Mouse (Mus musculus): Measurements from ENCODE around the gene St8sia1. TPM values are rescaled to one million over a fixed set of nuclear protein-coding genes. Genes with fewer than 3 reads are reported as not detected.
"Not testable (repeated sequence)": the region's sequence is repeated elsewhere in the genome, so short reads cannot be mapped to it uniquely, and the experiment has no call there.

Gene St8sia1
- polyA plus RNA-seq, 1 experiment, result not detected

GRCm38 (mm10) chr6:142993705-142994698 lies 29.8 kb upstream of the St8sia1 start:
- 57% methylated on average over 14 of the region's 14 CpGs for WGBS
- Histone ChIP-seq H3K27ac (ENCODE audit: insufficient read depth, low read depth, low read length) (no peak overlapping the region), H3K4me3 (ENCODE audit: insufficient read depth, low read depth, low read length) (no peak overlapping the region), H3K4me1 (ENCODE audit: control insufficient read depth, insufficient read depth, low read length) (peaks cover 2% of the 10 kb centered on the region; the same call in 1 of the 2 replicates)
- TF ChIP-seq POLR2A (IDR thresholded peaks at IDR 0.05; ENCODE audit: insufficient read depth, low read depth, low read length) (no peak), CTCF (IDR thresholded peaks at IDR 0.05; ENCODE audit: insufficient read depth, low read depth, low read length) (no peak)

DNA sequence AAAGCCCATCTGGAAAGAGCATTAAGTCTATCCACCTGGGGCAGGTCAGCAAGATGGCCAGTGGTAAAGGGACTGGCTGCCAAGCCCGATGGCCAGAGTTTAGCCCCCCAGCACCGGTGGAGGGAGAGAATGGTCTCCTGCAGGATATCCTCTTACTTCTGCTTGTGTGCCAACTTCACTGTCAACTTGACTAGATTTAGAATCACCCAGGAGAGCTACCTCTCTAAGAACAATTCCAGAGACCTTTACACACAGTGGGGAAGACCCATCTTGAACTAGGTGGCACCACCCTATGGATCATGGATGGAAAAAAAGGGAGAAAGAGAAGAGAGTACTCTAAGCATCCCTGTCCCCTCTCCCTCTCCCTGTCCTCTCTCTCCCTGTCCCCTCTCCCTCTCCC lies 28.7 kb upstream of the St8sia1 start:
- Histone ChIP-seq H3K27ac (ENCODE audit: insufficient read depth, low read depth, low read length) (no peak overlapping the region), H3K4me1 (ENCODE audit: control insufficient read depth, insufficient read depth, low read length) (peaks cover 2% of the 10 kb centered on the region; the same call in 1 of the 2 replicates), H3K4me3 (ENCODE audit: insufficient read depth, low read depth, low read length) (no peak overlapping the region)
- WGBS, result 74% methylated on average over 2 of the region's 2 CpGs
- TF ChIP-seq POLR2A (IDR thresholded peaks at IDR 0.05; ENCODE audit: insufficient read depth, low read depth, low read length) (no peak), CTCF (IDR thresholded peaks at IDR 0.05; ENCODE audit: insufficient read depth, low read depth, low read length) (no peak)

DNA sequence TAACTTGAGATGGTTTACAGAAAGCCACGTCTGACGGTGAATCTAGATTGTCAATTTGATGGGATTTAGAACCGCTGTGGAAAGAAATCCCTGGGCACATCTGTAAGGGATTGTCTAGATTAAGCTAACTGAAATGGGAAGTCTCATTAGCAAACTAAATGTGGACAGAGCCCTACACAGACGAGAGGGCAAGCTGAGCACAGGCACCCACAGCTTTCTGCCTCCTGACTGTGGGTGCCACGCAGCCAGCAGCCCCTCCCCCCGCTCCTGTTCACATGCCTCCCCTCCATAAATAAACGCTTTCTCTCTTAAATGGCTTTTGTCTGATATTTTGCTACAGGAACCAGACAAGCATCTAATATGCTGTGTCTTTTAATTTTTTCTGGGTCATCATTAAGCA lies 27.8 kb upstream of the St8sia1 start:
- no peak for TF ChIP-seq POLR2A (IDR thresholded peaks at IDR 0.05; ENCODE audit: insufficient read depth, low read depth, low read length)
- no peak for TF ChIP-seq CTCF (IDR thresholded peaks at IDR 0.05; ENCODE audit: insufficient read depth, low read depth, low read length)
- WGBS, result 55% methylated on average over 7 of the region's 7 CpGs
- Histone ChIP-seq H3K4me1 (ENCODE audit: control insufficient read depth, insufficient read depth, low read length) (peaks cover 2% of the 10 kb centered on the region; the same call in 1 of the 2 replicates), H3K27ac (ENCODE audit: insufficient read depth, low read depth, low read length) (no peak overlapping the region), H3K4me3 (ENCODE audit: insufficient read depth, low read depth, low read length) (no peak overlapping the region)

DNA sequence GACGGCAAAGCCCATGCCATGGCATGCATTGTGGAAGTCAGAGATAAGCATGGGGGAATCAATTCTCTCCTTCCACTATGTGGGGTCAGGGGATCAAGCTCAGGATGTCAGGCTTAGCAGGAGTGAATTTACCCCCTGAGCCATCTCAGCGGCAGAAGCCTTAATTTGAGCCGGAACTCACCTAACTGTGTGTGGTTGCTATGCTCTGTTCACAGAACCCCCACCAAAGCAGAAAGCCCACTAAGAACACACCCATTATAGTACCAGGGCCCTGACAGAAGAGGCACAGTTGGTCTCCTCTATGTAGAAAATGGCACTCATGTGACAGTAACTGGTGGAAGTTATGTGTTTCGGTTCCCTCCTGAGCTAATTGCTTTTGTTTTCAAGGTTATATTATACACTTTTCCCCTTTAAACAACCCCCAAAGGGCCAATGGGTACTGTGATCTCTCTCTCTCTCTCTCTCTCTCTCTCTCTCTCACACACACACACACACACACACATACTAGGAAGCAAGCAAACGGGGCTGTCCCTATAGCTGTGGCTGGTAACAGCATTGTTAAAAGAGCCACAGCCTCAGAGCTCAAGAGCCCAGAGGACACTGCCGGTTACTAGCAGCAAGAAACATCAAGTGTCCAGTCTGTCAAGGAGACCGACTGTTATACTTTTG lies 27.3 kb upstream of the St8sia1 start:
- 80% methylated on average over 7 of the region's 7 CpGs for WGBS
- no peak overlapping the region for H3K27ac ChIP-seq (ENCODE audit: insufficient read depth, low read depth, low read length)
- peaks cover 2% of the 10 kb centered on the region; the same call in 1 of the 2 replicates for H3K4me1 ChIP-seq (ENCODE audit: control insufficient read depth, insufficient read depth, low read length)
- TF ChIP-seq POLR2A (IDR thresholded peaks at IDR 0.05; ENCODE audit: insufficient read depth, low read depth, low read length), result no peak
- no peak for TF ChIP-seq CTCF (IDR thresholded peaks at IDR 0.05; ENCODE audit: insufficient read depth, low read depth, low read length)
- H3K4me3 ChIP-seq (ENCODE audit: insufficient read depth, low read depth, low read length), result no peak overlapping the region

GRCm38 (mm10) chr6:142990516-142990915 lies 26.3 kb upstream of the St8sia1 start:
- WGBS, result 87% methylated on average over 9 of the region's 9 CpGs
- Histone ChIP-seq H3K4me3 (ENCODE audit: insufficient read depth, low read depth, low read length) (no peak overlapping the region), H3K4me1 (ENCODE audit: control insufficient read depth, insufficient read depth, low read length) (peaks cover 2% of the 10 kb centered on the region; the same call in 1 of the 2 replicates), H3K27ac (ENCODE audit: insufficient read depth, low read depth, low read length) (no peak overlapping the region)
- TF ChIP-seq POLR2A (IDR thresholded peaks at IDR 0.05; ENCODE audit: insufficient read depth, low read depth, low read length) (no peak), CTCF (IDR thresholded peaks at IDR 0.05; ENCODE audit: insufficient read depth, low read depth, low read length) (no peak)

DNA sequence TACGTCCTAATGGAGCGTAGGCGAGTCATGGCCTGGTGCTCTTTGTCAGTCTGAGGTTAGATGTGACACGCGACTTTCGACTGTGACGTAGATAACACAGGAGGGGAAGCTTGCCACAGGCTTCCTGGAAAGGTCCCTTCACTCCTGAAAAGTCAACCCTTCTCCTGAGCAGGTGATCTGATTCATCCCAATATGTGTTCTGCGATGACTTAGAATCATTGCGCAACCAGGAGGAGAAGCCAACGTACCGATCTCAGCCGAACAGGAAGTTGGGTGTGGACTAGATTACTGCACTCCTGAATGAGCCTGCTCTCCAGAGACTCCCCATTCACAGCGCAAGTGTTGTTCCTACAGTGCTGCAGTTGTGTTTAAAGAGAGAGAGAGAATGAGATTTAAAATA lies 25.2 kb upstream of the St8sia1 start:
- Histone ChIP-seq H3K4me1 (ENCODE audit: control insufficient read depth, insufficient read depth, low read length) (peaks cover 2% of the 10 kb centered on the region; the same call in 1 of the 2 replicates), H3K4me3 (ENCODE audit: insufficient read depth, low read depth, low read length) (no peak overlapping the region), H3K27ac (ENCODE audit: insufficient read depth, low read depth, low read length) (no peak overlapping the region)
- 91% methylated on average over 13 of the region's 13 CpGs for WGBS
- TF ChIP-seq POLR2A (IDR thresholded peaks at IDR 0.05; ENCODE audit: insufficient read depth, low read depth, low read length) (no peak), CTCF (IDR thresholded peaks at IDR 0.05; ENCODE audit: insufficient read depth, low read depth, low read length) (no peak)

DNA sequence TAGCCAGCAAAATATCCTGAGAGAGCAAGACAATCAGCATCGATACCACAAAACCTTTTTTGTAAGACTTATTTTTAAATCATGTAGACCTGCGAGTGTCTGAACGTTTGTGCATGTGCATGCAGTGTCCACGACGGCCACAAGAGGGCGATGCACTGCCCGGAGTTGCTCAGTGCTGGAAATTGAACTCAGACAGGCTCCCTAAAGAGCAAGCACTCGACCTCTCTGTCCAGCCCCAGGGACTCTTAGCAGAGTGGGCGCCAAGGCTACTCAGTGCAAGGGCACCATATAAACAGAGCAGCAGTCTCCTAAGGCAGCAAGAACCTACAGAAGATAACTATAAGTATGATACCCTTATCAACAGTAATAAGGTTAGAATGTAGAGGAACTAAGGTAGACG lies 24.5 kb upstream of the St8sia1 start:
- WGBS, result 20% methylated on average over 10 of the region's 10 CpGs
- H3K27ac ChIP-seq (ENCODE audit: insufficient read depth, low read depth, low read length), result no peak overlapping the region
- H3K4me3 ChIP-seq (ENCODE audit: insufficient read depth, low read depth, low read length), result no peak overlapping the region
- peaks cover 2% of the 10 kb centered on the region; the same call in 1 of the 2 replicates for H3K4me1 ChIP-seq (ENCODE audit: control insufficient read depth, insufficient read depth, low read length)
- TF ChIP-seq POLR2A (IDR thresholded peaks at IDR 0.05; ENCODE audit: insufficient read depth, low read depth, low read length) (no peak), CTCF (IDR thresholded peaks at IDR 0.05; ENCODE audit: insufficient read depth, low read depth, low read length) (peak; percentile 76; the same call in 1 of the 2 replicates)

DNA sequence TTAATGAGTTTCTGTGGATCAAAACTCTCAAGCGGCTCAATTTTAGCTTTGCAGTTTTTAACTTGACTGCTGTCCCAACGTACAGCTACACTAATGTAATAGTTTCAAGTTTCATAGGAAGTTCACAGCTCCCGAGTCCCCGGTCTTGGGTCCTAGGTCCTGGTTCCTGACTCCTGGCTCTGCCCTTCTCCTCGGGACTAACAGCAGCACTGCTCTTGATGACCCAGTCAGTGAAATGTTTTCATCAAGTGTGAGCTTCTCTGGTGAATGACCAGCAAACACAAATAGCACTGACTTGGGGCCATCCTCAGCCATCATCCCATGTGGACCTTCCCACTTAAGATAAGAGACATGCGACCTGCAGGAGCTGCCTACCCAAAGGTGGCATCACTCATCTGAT lies 24.0 kb upstream of the St8sia1 start:
- H3K4me3 ChIP-seq (ENCODE audit: insufficient read depth, low read depth, low read length), result no peak overlapping the region
- WGBS, result 82% methylated on average over 6 of the region's 6 CpGs
- no peak overlapping the region for H3K27ac ChIP-seq (ENCODE audit: insufficient read depth, low read depth, low read length)
- TF ChIP-seq POLR2A (IDR thresholded peaks at IDR 0.05; ENCODE audit: insufficient read depth, low read depth, low read length), result no peak
- no peak for TF ChIP-seq CTCF (IDR thresholded peaks at IDR 0.05; ENCODE audit: insufficient read depth, low read depth, low read length)
- H3K4me1 ChIP-seq (ENCODE audit: control insufficient read depth, insufficient read depth, low read length), result peaks cover 2% of the 10 kb centered on the region; the same call in 1 of the 2 replicates

DNA sequence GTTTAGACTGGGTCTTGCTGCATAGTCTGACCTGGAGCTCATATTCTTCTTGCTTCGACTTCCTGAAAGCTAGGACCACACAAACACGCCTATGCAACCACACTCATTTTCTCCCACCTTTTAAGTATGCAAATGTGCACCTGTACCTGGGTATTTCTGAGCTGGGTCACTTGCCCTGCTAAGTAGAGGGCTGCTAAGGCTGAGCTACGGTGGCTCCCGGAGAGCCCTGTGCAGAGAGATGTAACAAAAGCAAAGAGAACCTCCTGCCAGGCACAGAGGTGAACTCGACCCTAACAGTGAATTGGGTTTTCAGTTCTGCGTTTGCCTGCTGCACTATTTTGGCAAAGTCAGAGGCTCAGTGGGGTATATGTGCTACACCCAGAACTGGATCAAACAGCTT lies 23.4 kb upstream of the St8sia1 start:
- WGBS, result 75% methylated on average over 6 of the region's 6 CpGs
- H3K4me1 ChIP-seq (ENCODE audit: control insufficient read depth, insufficient read depth, low read length), result peaks cover 2% of the 10 kb centered on the region; the same call in 1 of the 2 replicates
- no peak for TF ChIP-seq POLR2A (IDR thresholded peaks at IDR 0.05; ENCODE audit: insufficient read depth, low read depth, low read length)
- no peak overlapping the region for H3K27ac ChIP-seq (ENCODE audit: insufficient read depth, low read depth, low read length)
- H3K4me3 ChIP-seq (ENCODE audit: insufficient read depth, low read depth, low read length), result no peak overlapping the region

DNA sequence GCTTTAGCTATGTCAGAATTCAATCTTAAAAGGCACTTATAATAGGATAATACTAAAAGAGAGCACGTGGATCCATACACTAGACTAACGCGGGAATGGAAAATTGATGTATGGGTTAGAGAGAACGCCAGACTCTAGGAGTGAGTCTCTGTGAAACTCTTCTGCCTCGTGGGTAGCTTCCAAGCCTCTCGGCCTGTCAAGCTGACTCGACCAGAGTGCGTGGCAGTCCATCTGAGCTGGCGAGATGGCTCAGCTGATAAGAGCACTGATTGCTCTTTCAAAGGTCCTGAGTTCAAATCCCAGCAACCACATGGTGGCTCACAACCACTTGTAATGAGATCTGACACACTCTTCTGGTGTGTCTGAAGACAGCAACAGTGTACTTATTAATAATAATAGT lies 22.5 kb upstream of the St8sia1 start:
- H3K4me1 ChIP-seq (ENCODE audit: control insufficient read depth, insufficient read depth, low read length); H3K27ac ChIP-seq (ENCODE audit: insufficient read depth, low read depth, low read length); H3K4me3 ChIP-seq (ENCODE audit: insufficient read depth, low read depth, low read length): not testable (repeated sequence)
- WGBS, result 93% methylated on average over 9 of the region's 9 CpGs

- not testable (repeated sequence) for H3K4me3 ChIP-seq (ENCODE audit: insufficient read depth, low read depth, low read length); H3K4me1 ChIP-seq (ENCODE audit: control insufficient read depth, insufficient read depth, low read length); H3K27ac ChIP-seq (ENCODE audit: insufficient read depth, low read depth, low read length)
- WGBS, result 95% methylated on average over 9 of the region's 9 CpGs
Observed at GRCm38 (mm10) chr6:142985561-142986238, 21.4 kb upstream of the St8sia1 start.

All from olfactory bulb, adult 2 months (tissue).